Mouse (Mus musculus): ENCODE data around the gene Gm49342.

Gm49342 gene

GRCm38 (mm10) chr14:50979631-50980030 is 35.3 kb downstream of the Gm49342 start:
- DNase-seq (ENCODE audit: low read depth, low spot score), result peak; percentile 62

- no peak for DNase-seq (ENCODE audit: low read depth, low spot score)
Observed at GRCm38 (mm10) chr14:50981207-50981606, 36.9 kb downstream of the Gm49342 start.

- DNase-seq (ENCODE audit: low read depth, low spot score), result no peak
Observed at GRCm38 (mm10) chr14:50981837-50982236, 37.5 kb downstream of the Gm49342 start.

GRCm38 (mm10) chr14:50987668-50988067 is 43.4 kb downstream of the Gm49342 start:
- no peak for DNase-seq (ENCODE audit: low read depth, low spot score)

GRCm38 (mm10) chr14:50991037-50991436 is 46.7 kb downstream of the Gm49342 start:
- DNase-seq (ENCODE audit: low read depth, low spot score), result no peak

- DNase-seq (ENCODE audit: low read depth, low spot score), result no peak
Observed at GRCm38 (mm10) chr14:50997088-50997487, 52.8 kb downstream of the Gm49342 start.

GRCm38 (mm10) chr14:50997999-50998666 is 53.8 kb downstream of the Gm49342 start:
- no peak for DNase-seq (ENCODE audit: low read depth, low spot score)

- DNase-seq (ENCODE audit: low read depth, low spot score), result no peak
Observed at GRCm38 (mm10) chr14:51007152-51007801, 63.0 kb downstream of the Gm49342 start, which contains the start of gene Rnase10. TSS of gene Rnase10 (plus strand) at chr14:51007751.

GRCm38 (mm10) chr14:51007914-51008713 is 63.8 kb downstream of the Gm49342 start:
- DNase-seq (ENCODE audit: low read depth, low spot score), result no peak

GRCm38 (mm10) chr14:51008781-51009180 is 64.5 kb downstream of the Gm49342 start:
- DNase-seq (ENCODE audit: low read depth, low spot score), result no peak

GRCm38 (mm10) chr14:51009572-51009971 is 65.3 kb downstream of the Gm49342 start:
- DNase-seq (ENCODE audit: low read depth, low spot score), result no peak
